In genomic region chr3:131107301-131108093, GRCm38 (mm10) we compare ENCODE assay signal across 9 mouse cellular contexts. TPM values are rescaled to one million over a fixed set of nuclear protein-coding genes. Genes with fewer than 3 reads are reported as not detected.
DNase-seq lines count a peak whose midpoint lies in the region; ATAC-seq and TF ChIP-seq lines count a peak whose summit lies in the region.
"Had no signal": no experiment of that assay in that cellular context is flagged by ENCODE, and none has a peak within 500 bp of the region (broad histone marks: within the 10 kb centered on the region; RNA-seq: fewer than 3 reads in every experiment).

No protein-coding gene starts in this region.

- H3K9ac ChIP-seq in forebrain, embryonic 11.5 days (ENCODE audit: low read length), result peak overlapping the region; percentile 36; the same call in 1 of the 2 replicates
- H3K9ac ChIP-seq in limb, embryonic 13.5 days, result peak overlapping the region; percentile 63; the same call in 1 of the 2 replicates

- WGBS in forebrain, embryonic 11.5 days, result 0% methylated on average over 34 of the region's 34 CpGs
- WGBS in limb, embryonic 13.5 days, result 1% methylated on average over 34 of the region's 34 CpGs
- 7% methylated on average over 34 of the region's 34 CpGs for WGBS in lung, adult 2 months

- H3K27ac ChIP-seq in forebrain, embryonic 11.5 days (ENCODE audit: low read depth, low read length), result no peak overlapping the region
- no peak overlapping the region for H3K27ac ChIP-seq in limb, embryonic 13.5 days

- TF ChIP-seq POLR2A in lung, adult 2 months (IDR thresholded peaks at IDR 0.05; ENCODE audit: borderline replicate concordance, extremely low read depth, low read depth, low read length), result no peak

- peaks cover 18% of the 10 kb centered on the region for H3K27me3 ChIP-seq in forebrain, embryonic 11.5 days (ENCODE audit: control insufficient read depth, insufficient read depth, low read length)
- H3K27me3 ChIP-seq in limb, embryonic 13.5 days, result peaks cover 65% of the 10 kb centered on the region

- no peaks in the 10 kb centered on the region for H3K36me3 ChIP-seq in forebrain, embryonic 11.5 days (ENCODE audit: control insufficient read depth, insufficient read depth, low read length)
- H3K36me3 ChIP-seq in limb, embryonic 13.5 days, result no peaks in the 10 kb centered on the region

- no peak for ATAC-seq in forebrain, embryonic 11.5 days (replicated peaks; ENCODE audit: low FRiP score)
- no peak for ATAC-seq in limb, embryonic 13.5 days (ENCODE audit: low FRiP score, low read depth)

- DNase-seq in cerebellum, postnatal 25 days, result peak; percentile 11 to 15
- no peak for DNase-seq in cerebellum, adult 8-10 months
- DNase-seq in B cell, adult 2 months, result peak; percentile 35 to 47
- peak; percentile 63 for DNase-seq in forebrain, embryonic 11.5 days (ENCODE audit: low spot score)
- peak; percentile 55 for DNase-seq in thymus, postnatal 4 days
- no peak for DNase-seq in right cerebral cortex, postnatal 36 days (ENCODE audit: low spot score in 2 of 2)
- DNase-seq in lung, adult 2 months, result no peak

- H3K4me3 ChIP-seq in forebrain, embryonic 11.5 days (ENCODE audit: low read depth, low read length), result peak overlapping the region; percentile 34
- peak overlapping the region; percentile 46 for H3K4me3 ChIP-seq in limb, embryonic 13.5 days
- no peak overlapping the region for H3K4me3 ChIP-seq in lung, adult 2 months (replicated peaks; ENCODE audit: extremely low read depth, low read depth, low read length)
- H3K4me3 ChIP-seq: megakaryocyte, embryonic 14.5 days had no signal

- H3K4me2 ChIP-seq in forebrain, embryonic 11.5 days (ENCODE audit: low read depth, low read length, severe bottlenecking), result peak overlapping the region; percentile 79
- peak overlapping the region; percentile 83 for H3K4me2 ChIP-seq in limb, embryonic 13.5 days (replicated peaks)

- no peak for TF ChIP-seq CTCF in lung, adult 2 months (IDR thresholded peaks at IDR 0.05; ENCODE audit: insufficient read depth, low read length)

- peaks cover 28% of the 10 kb centered on the region; the same call in 1 of the 2 replicates for H3K4me1 ChIP-seq in forebrain, embryonic 11.5 days (replicated peaks; ENCODE audit: control insufficient read depth, insufficient read depth, low read length)
- H3K4me1 ChIP-seq in limb, embryonic 13.5 days, result peaks cover 50% of the 10 kb centered on the region
- H3K4me1 ChIP-seq in lung, adult 2 months (ENCODE audit: control insufficient read depth, insufficient read depth, low read length), result peaks cover 14% of the 10 kb centered on the region

- no peaks in the 10 kb centered on the region for H3K9me3 ChIP-seq in forebrain, embryonic 11.5 days (ENCODE audit: control insufficient read depth, low read length)
- H3K9me3 ChIP-seq in limb, embryonic 13.5 days, result no peaks in the 10 kb centered on the region
- H3K9me3 ChIP-seq: megakaryocyte, embryonic 14.5 days had no signal

RNA-seq across cellular contexts. Expression of gene Lef1, which starts 2.8 kb away (rescaled TPM):
- 60.8 and 70.0 TPM in 2 replicates for polyA plus RNA-seq in forebrain, embryonic 11.5 days (2014; fragmentation: Nextera tagmentation; extraction: Ambion mirVana)
- 47.9 and 52.0 TPM in 2 replicates for polyA plus RNA-seq in limb, embryonic 13.5 days (2015; fragmentation: Nextera tagmentation; extraction: Ambion mirVana)
- polyA plus RNA-seq in lung, adult 2 months (2012; rRNA removed), result 7.2 and 7.6 TPM in 2 replicates

Comparison
In these comparisons a context has a peak if more than half of its experiments do, and no peak if none do; other contexts are left out.
1. DNase-seq: peak in cerebellum, postnatal 25 days (2 of 2), B cell, adult 2 months (2 of 2), forebrain, embryonic 11.5 days (single experiment) and thymus, postnatal 4 days (single experiment); none in cerebellum, adult 8-10 months (single experiment), right cerebral cortex, postnatal 36 days (0 of 2) and lung, adult 2 months (single experiment).